Mouse (Mus musculus) forebrain, embryonic 15.5 days (tissue): ENCODE results near the gene Krtap4-6. TPM values are rescaled to one million over a fixed set of nuclear protein-coding genes. Genes with fewer than 3 reads are reported as not detected.
"Not testable (repeated sequence)": the region's sequence is repeated elsewhere in the genome, so short reads cannot be mapped to it uniquely, and the experiment has no call there.

ENCODE experiments used
- ATAC-seq: fragments of 200-750 bp; cut with Nextera tagmentation; replicated peaks from 2 replicates; pipeline ENCODE4 v1.8.0; 2017; ENCODE audit warnings: mild to moderate bottlenecking, moderate TSS enrichment, moderate library complexity
- H3K27ac ChIP-seq: fragments of 300-500 bp; sonication (generic); replicated peaks from 2 replicates; pipeline ENCODE4 v1.5.1; 2015; ENCODE audit warnings: mild to moderate bottlenecking, inconsistent platforms
- H3K27me3 ChIP-seq: fragments of 300-500 bp; sonication (generic); 2 replicates; pipeline ENCODE4 v1.6.1; 2015; ENCODE audit warnings: inconsistent platforms
- H3K36me3 ChIP-seq: fragments of 300-500 bp; sonication (generic); 2 replicates; pipeline ENCODE4 v1.6.1; 2015; ENCODE audit warnings: mild to moderate bottlenecking, inconsistent platforms
- H3K4me1 ChIP-seq: fragments of 300-500 bp; sonication (generic); 2 replicates; pipeline ENCODE4 v1.6.1; 2015; ENCODE audit warnings: inconsistent platforms
- H3K4me2 ChIP-seq: fragments of 300-500 bp; sonication (generic); replicated peaks from 2 replicates; pipeline ENCODE4 v1.6.1; 2015; ENCODE audit warnings: mild to moderate bottlenecking, inconsistent platforms
- H3K4me3 ChIP-seq: fragments of 300-500 bp; sonication (generic); 2 replicates; pipeline ENCODE4 v1.5.1; 2015; ENCODE audit warnings: mild to moderate bottlenecking, inconsistent platforms
- H3K9ac ChIP-seq: fragments of 300-500 bp; sonication (generic); replicated peaks from 2 replicates; pipeline ENCODE4 v1.6.1; 2015; ENCODE audit warnings: mild to moderate bottlenecking, inconsistent platforms
- H3K9me3 ChIP-seq: fragments of 300-500 bp; sonication (generic); 2 replicates; pipeline ENCODE4 v1.6.1; 2016; ENCODE audit warnings: inconsistent platforms
- WGBS: fragments of 180-500 bp; shearing (Covaris S2); methylation state at CpG from one replicate; pipeline ENCODE4 v1.1.7; 2015; ENCODE audit warnings: mixed read lengths; 5-methylcytosine and 5-hydroxymethylcytosine counted together
- polyA plus RNA-seq: library from polyadenylated mRNA; unstranded; fragments of >200 nt; fragmentation: Nextera tagmentation; extraction: Ambion mirVana; gene quantifications from 2 replicates; pipeline ENCODE4 v1.2.1, GENCODE M21; 2015

Krtap4-6 gene
- polyA plus RNA-seq = not detected in 2 replicates

DNA sequence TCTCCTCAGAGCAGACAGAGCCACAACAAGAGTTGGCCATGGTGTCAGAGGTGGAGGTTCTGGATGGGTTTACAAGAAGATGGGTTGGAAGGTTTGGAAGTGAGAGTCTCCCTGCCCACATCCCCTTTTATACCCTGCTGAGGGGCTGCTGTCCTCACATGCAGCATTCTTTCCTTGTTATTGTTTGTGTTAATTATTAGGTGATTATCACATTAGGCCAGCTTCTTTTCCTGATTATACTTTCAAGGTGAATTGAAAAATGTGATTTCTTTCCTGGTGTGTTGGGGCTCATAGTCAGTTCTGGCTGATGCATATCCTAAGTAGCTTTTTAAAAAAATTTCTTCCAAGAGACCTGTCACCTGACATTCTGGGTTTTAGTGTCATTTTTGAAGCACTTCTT is at the start of gene Krtap4-6:
Gene Krtap4-6, minus strand, starts transcription at position 101 of the 400 bp plus-strand sequence.
- no peaks in the 10 kb centered on the region for H3K4me1 ChIP-seq
- ATAC-seq = no peak
- H3K36me3 ChIP-seq = no peaks in the 10 kb centered on the region
- no peaks in the 10 kb centered on the region for H3K9me3 ChIP-seq
- no peak within 1 kb of the TSS for H3K27ac ChIP-seq
- no peak within 1 kb of the TSS for H3K4me2 ChIP-seq
- no peak within 1 kb of the TSS for H3K9ac ChIP-seq
- no peaks in the 10 kb centered on the region for H3K27me3 ChIP-seq
- H3K4me3 ChIP-seq = no peak within 1 kb of the TSS

DNA sequence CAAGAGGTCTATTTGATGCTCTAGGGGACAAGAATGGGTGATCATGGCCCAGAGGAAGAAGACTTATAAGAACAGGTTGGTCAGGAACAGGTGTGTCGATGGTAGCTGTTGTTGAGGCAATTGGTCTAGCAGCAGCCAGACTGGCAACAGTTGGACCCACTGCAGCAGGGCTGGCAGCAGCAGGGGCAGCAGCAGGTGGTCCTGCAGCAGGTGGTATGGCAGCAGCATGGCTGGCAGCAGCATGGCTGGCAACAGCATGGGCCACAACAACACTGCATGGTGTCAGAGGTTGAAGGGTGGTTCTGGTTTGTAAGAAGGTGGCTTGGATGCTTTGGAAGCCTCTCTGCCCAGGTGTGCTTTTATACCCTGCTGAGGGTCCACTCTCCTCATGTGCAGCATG is 24.7 kb upstream of the Krtap4-6 start, which contains the start of gene Gm14190:
Gene Gm14190, minus strand, starts transcription at position 278 of the 400 bp plus-strand sequence.
- Histone ChIP-seq H3K9ac (no peak within 1 kb of the TSS), H3K4me1 (no peaks in the 10 kb centered on the region), H3K27me3 (no peaks in the 10 kb centered on the region), H3K4me3 (no peak within 1 kb of the TSS), H3K4me2 (no peak within 1 kb of the TSS), H3K36me3 (no peaks in the 10 kb centered on the region), H3K9me3 (no peaks in the 10 kb centered on the region), H3K27ac (no peak within 1 kb of the TSS)
- no peak for ATAC-seq
- WGBS = 85% methylated on average over 1 of the region's 1 CpGs

- H3K27ac ChIP-seq, H3K4me2 ChIP-seq, H3K27me3 ChIP-seq, H3K4me1 ChIP-seq, H3K4me3 ChIP-seq, ATAC-seq, H3K9ac ChIP-seq, H3K36me3 ChIP-seq, H3K9me3 ChIP-seq: not testable (repeated sequence)
- WGBS = 75% methylated on average over 1 of the region's 1 CpGs
These were observed 19.5 kb upstream of the Krtap4-6 start for GRCm38 (mm10) chr11:99685235-99685634.

DNA sequence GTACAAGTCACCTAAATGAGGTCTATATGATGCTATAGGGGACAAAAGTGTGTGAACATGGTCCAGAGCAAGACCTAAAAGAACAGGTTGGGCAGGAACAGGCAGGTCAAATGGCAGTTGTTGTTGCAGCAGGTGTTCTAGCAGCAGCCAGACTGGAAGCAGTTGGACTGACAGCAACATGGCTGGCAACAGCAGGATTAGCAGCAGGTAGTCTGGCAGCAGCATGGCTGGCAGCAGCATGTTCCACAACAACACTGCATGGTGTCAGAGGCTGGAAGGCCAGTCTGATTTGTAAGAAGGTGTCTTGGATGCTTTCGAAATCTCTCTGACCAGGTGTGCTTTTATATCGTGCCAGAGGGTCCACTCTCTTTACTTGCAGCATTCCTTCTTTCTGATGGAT is 17.7 kb upstream of the Krtap4-6 start:
- no peak overlapping the region for H3K9ac ChIP-seq
- H3K4me2 ChIP-seq = no peak overlapping the region
- ATAC-seq = no peak
- H3K9me3 ChIP-seq = no peaks in the 10 kb centered on the region
- H3K4me1 ChIP-seq = no peaks in the 10 kb centered on the region
- H3K27ac ChIP-seq = no peak overlapping the region
- no peak overlapping the region for H3K4me3 ChIP-seq
- 82% methylated on average over 2 of the region's 2 CpGs for WGBS
- H3K27me3 ChIP-seq = no peaks in the 10 kb centered on the region
- H3K36me3 ChIP-seq = no peaks in the 10 kb centered on the region

GRCm38 (mm10) chr11:99662802-99663201 is 3.0 kb downstream of the Krtap4-6 start:
- Histone ChIP-seq H3K4me1 (no peaks in the 10 kb centered on the region), H3K9me3 (no peaks in the 10 kb centered on the region), H3K27ac (no peak overlapping the region), H3K4me2 (no peak overlapping the region), H3K4me3 (no peak overlapping the region), H3K27me3 (no peaks in the 10 kb centered on the region), H3K9ac (no peak overlapping the region), H3K36me3 (no peaks in the 10 kb centered on the region)
- no peak for ATAC-seq
- 87% methylated on average over 10 of the region's 10 CpGs for WGBS

DNA sequence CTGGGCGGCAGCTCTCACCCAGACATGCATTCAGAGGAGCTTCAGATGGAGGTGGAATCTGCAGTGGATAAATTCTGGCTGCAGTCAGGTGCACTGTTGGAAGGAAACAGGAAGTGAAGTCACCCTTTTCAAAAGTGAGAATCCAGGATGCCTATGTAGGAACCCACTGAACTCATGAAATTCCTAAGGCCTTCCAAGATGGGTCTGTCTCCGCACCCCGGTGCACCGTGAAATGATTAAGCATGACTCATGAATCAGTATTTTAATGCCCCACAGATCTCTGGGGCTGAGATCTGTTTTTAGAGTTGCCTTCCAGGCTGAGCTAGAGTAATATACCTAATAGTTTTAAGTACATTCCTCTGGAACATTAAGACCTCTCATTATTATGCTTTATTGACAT is 6.5 kb downstream of the Krtap4-6 start:
- 92% methylated on average over 4 of the region's 4 CpGs for WGBS

DNA sequence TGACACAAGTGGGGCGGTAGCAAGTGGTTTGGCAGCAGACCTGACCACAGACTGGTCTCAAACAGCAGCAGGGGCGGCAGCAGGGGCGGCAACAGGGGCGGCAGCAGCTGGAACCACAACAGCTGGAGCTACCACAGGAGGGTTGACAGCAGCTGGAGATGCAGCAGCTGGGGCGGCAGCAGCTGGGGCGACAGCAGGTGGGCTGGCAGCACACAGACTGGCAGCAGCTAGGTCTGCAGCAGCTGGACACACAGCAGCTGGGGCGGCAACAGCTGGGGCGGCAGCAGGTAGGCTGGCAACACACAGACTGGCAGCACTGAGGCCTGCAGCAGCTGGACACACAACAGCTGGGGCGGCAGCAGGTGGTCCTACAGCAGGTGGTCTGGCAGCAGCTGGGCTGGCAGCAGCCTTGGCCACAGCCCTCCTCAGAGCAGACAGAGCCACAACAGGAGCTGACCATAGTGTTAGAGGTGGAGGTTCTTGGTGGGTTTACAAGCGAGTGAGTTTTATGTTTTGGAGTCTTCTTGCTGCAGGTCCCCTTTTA is 7.2 kb downstream of the Krtap4-6 start, which contains the start of gene Gm11563:
Gene Gm11563, minus strand, starts transcription at position 494 of the 544 bp plus-strand sequence.
- not testable (repeated sequence) for H3K4me3 ChIP-seq, H3K4me1 ChIP-seq, H3K27me3 ChIP-seq, H3K9ac ChIP-seq, H3K9me3 ChIP-seq, H3K36me3 ChIP-seq, ATAC-seq, H3K27ac ChIP-seq, H3K4me2 ChIP-seq
- WGBS = 67% methylated on average over 10 of the region's 10 CpGs

More for the DNA sequence above, 6.5 kb downstream of the Krtap4-6 start:
- H3K4me2 ChIP-seq = no peak overlapping the region
- H3K4me3 ChIP-seq = no peak overlapping the region
- H3K4me1 ChIP-seq = no peaks in the 10 kb centered on the region
- H3K9ac ChIP-seq = no peak overlapping the region
- H3K9me3 ChIP-seq = no peaks in the 10 kb centered on the region
- H3K27ac ChIP-seq = no peak overlapping the region
- H3K27me3 ChIP-seq = no peaks in the 10 kb centered on the region
- ATAC-seq = no peak
- no peaks in the 10 kb centered on the region for H3K36me3 ChIP-seq

DNA sequence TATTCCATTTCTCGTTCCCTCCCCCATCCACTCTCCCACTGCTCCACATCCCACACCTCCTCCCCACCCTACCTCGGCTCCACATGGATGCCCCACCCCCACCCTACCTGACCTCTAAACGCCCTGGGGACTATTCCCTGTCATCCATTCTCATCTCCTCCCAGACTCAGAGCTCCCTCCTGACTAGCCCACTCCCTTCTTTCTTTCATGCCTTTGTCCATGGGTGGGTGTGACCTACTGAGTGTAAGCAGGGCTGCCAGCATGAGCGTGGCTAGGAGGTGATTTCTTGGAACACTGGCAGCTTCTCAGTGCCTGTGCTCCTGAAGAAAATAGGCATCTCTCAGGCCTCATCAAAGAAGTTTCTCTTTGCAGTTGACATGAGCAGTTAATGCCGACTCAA is 8.7 kb downstream of the Krtap4-6 start:
- H3K9me3 ChIP-seq = no peaks in the 10 kb centered on the region
- H3K4me1 ChIP-seq = no peaks in the 10 kb centered on the region
- ATAC-seq = no peak
- H3K9ac ChIP-seq = no peak overlapping the region
- H3K4me3 ChIP-seq = no peak overlapping the region
- no peak overlapping the region for H3K27ac ChIP-seq
- H3K4me2 ChIP-seq = no peak overlapping the region
- H3K36me3 ChIP-seq = no peaks in the 10 kb centered on the region
- H3K27me3 ChIP-seq = no peaks in the 10 kb centered on the region
- 49% methylated on average over 5 of the region's 5 CpGs for WGBS

- WGBS = 87% methylated on average over 2 of the region's 2 CpGs
- ATAC-seq = no peak
- Histone ChIP-seq H3K9me3 (no peaks in the 10 kb centered on the region), H3K27ac (no peak within 1 kb of the TSS), H3K9ac (no peak within 1 kb of the TSS), H3K27me3 (no peaks in the 10 kb centered on the region), H3K4me3 (no peak within 1 kb of the TSS), H3K36me3 (no peaks in the 10 kb centered on the region), H3K4me1 (no peaks in the 10 kb centered on the region), H3K4me2 (no peak within 1 kb of the TSS)
These were observed 15.6 kb downstream of the Krtap4-6 start, which contains the start of gene Gm11555 for GRCm38 (mm10) chr11:99650136-99650535. TSS of gene Gm11555 (minus strand) at chr11:99650236.

GRCm38 (mm10) chr11:99646444-99646843 is 19.3 kb downstream of the Krtap4-6 start:
- H3K9me3 ChIP-seq = no peaks in the 10 kb centered on the region
- H3K36me3 ChIP-seq = no peaks in the 10 kb centered on the region
- H3K4me1 ChIP-seq = no peaks in the 10 kb centered on the region
- ATAC-seq = no peak
- no peak overlapping the region for H3K4me3 ChIP-seq
- H3K9ac ChIP-seq = no peak overlapping the region
- H3K27ac ChIP-seq = no peak overlapping the region
- 84% methylated on average over 15 of the region's 15 CpGs for WGBS
- H3K4me2 ChIP-seq = no peak overlapping the region
- H3K27me3 ChIP-seq = no peaks in the 10 kb centered on the region

- Histone ChIP-seq H3K9me3 (no peaks in the 10 kb centered on the region), H3K9ac (no peak overlapping the region), H3K27me3 (no peaks in the 10 kb centered on the region), H3K4me1 (no peaks in the 10 kb centered on the region), H3K27ac (no peak overlapping the region), H3K36me3 (no peaks in the 10 kb centered on the region), H3K4me3 (no peak overlapping the region), H3K4me2 (no peak overlapping the region)
- ATAC-seq = no peak
- whole genome bisulfite sequencing = 44% methylated on average over 3 of the region's 3 CpGs
These were observed 21.4 kb downstream of the Krtap4-6 start for GRCm38 (mm10) chr11:99644351-99644750.

GRCm38 (mm10) chr11:99643635-99644139 is 22.1 kb downstream of the Krtap4-6 start, which contains the start of gene Krtap4-7:
TSS of gene Krtap4-7 (minus strand) at chr11:99644089.
- not testable (repeated sequence) for H3K27ac ChIP-seq, ATAC-seq, H3K36me3 ChIP-seq, H3K9me3 ChIP-seq, H3K4me2 ChIP-seq, H3K27me3 ChIP-seq, H3K4me3 ChIP-seq, H3K4me1 ChIP-seq, H3K9ac ChIP-seq
- 85% methylated on average over 9 of the region's 9 CpGs for WGBS

- no peak overlapping the region for H3K9ac ChIP-seq
- no peaks in the 10 kb centered on the region for H3K27me3 ChIP-seq
- no peak overlapping the region for H3K4me3 ChIP-seq
- H3K4me2 ChIP-seq = no peak overlapping the region
- H3K9me3 ChIP-seq = no peaks in the 10 kb centered on the region
- no peak for ATAC-seq
- H3K4me1 ChIP-seq = no peaks in the 10 kb centered on the region
- H3K27ac ChIP-seq = no peak overlapping the region
- 42% methylated on average over 1 of the region's 1 CpGs for WGBS
- no peaks in the 10 kb centered on the region for H3K36me3 ChIP-seq
These were observed 24.8 kb downstream of the Krtap4-6 start for GRCm38 (mm10) chr11:99640926-99641325.
